Mouse (Mus musculus) heart, postnatal 4 days (tissue): ENCODE results near the gene Camk1g. TPM values are rescaled to one million over a fixed set of nuclear protein-coding genes. Genes with fewer than 3 reads are reported as not detected.

Source experiments
- DNase-seq: peaks from one replicate; pipeline ENCODE4 v3.0.0; 2021
- total RNA-seq, 2 experiments: library from RNA; stranded (reverse); gene quantifications; 2 replicates each; pipeline ENCODE4 v1.2.3; 2021

Camk1g gene
- total RNA-seq, 2 experiments from 2014 or later = 3.9 to 4.1 TPM

GRCm38 (mm10) chr1:193373906-193374413 is 3.9 kb upstream of the Camk1g start:
- no peak for DNase-seq

GRCm38 (mm10) chr1:193369091-193369490 is 1.0 kb downstream of the Camk1g start:
- no peak for DNase-seq

DNA sequence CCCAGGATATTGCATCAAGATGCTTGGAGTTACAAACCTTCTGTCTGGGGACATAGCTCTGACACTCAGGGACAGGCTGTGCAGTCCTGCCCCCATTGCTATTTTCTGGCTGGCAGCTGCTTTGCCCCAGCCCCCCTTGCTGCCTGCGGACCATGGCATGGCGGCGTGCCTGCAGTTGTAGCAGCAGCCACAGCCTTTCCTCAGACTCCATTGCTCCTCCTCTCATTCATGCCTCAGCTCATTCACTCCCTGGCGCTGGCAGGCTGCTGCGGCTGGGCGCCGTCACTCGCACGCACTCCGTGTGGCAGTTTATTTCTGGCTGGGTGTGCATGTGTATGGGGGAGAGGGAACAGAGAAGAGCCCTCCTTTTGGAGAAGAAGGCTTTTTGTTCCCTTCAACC is 2.0 kb downstream of the Camk1g start:
- DNase-seq = peak; percentile 66

DNA sequence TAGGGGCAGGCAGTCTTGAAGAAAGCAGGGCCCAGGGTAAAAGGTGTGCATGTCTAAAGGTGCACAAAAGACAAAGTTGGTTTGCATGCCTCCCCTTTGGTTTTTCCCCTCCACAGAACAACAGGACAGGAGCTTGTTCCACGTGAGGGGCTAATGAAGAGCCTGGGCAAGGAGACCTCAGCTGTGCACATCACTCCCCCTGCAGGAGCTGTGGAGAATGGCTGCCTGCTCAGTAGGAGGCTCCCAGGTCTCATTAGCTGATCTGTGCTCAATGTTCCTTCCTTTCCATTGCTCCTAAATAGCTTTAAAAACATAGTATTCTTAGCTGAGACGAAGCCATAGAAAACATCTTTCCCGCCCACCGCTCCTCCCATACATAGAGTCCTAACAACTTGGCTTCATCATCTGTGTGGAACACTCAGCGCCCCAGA is 6.3 kb downstream of the Camk1g start:
- peak; percentile 73 for DNase-seq

- no peak for DNase-seq
Measured at GRCm38 (mm10) chr1:193362078-193362477, 8.0 kb downstream of the Camk1g start.

DNA sequence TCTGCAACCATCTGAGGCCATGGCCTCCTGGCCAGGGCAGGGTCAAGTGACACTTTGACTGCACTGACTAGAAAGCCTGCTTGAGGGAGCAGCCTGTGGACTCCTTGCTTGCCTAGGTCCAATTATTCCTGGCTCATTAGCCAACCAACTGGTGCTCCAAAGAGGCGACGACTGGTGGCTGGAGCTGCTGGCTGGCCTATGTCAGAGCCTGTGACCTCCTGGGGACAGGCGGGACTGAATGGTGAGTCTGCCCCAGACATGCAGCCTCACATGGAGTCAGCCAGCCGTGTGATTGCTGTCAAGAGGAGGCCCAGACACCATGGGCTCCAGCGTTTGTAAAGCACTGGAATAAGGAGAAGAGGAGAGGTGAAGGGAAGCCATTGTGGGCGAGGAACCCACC is 8.9 kb downstream of the Camk1g start:
- no peak for DNase-seq

DNA sequence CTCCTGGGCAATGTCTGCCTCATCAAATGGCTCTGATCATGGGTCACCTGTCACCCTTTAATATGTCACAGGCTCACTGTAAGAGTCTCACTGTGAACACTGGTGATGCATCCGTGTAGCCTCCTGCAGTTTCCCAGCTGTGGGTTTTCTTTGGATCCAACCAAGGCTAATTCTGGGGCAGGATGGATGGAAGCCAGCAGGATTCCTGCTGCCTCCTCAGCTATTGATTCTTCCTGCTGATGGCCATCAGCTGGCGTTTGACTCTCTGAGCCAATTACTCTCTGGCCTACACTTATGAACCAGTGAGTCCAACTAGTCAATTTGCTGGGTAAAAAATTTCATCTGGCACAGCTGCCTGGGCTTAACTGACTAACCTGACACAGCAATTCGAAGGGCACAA is 10.9 kb downstream of the Camk1g start:
- no peak for DNase-seq

- no peak for DNase-seq
Measured at GRCm38 (mm10) chr1:193351583-193351982, 18.5 kb downstream of the Camk1g start.

DNA sequence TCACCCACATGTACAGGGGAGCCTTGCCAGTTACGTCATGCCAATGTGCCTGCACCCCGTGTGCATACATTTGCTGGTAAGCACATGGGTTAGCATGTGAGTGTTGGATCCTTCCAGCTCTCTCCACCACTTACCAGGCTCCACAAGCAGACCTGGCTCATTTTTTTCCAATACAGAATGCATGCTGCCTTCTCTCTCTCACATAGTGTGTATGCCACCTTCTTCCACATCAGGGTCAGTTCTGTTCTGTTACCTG is 19.6 kb downstream of the Camk1g start:
- DNase-seq = no peak

GRCm38 (mm10) chr1:193349702-193350545 is 20.2 kb downstream of the Camk1g start:
- no peak for DNase-seq

GRCm38 (mm10) chr1:193348261-193348962 is 21.7 kb downstream of the Camk1g start:
- DNase-seq = no peak

DNA sequence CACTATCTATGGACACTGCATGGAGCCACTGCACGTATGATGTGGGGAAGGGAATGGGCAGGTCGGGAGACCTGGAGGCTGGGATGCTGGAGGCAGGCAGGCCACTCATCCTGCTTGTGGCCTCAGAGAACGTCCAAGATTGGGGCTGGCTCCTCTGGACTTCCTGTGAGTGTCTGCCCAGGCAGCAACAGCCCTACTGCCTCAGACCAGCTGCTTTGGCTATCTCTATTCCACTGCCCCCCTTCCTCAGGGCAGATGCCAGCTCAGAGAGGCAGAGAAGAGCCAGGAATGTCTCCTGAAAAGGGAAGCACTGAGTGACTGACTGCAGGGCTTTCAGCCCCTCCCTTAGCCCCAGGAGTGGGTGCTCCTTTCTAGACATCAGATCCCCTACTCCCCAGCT is 23.2 kb downstream of the Camk1g start:
- no peak for DNase-seq

DNA sequence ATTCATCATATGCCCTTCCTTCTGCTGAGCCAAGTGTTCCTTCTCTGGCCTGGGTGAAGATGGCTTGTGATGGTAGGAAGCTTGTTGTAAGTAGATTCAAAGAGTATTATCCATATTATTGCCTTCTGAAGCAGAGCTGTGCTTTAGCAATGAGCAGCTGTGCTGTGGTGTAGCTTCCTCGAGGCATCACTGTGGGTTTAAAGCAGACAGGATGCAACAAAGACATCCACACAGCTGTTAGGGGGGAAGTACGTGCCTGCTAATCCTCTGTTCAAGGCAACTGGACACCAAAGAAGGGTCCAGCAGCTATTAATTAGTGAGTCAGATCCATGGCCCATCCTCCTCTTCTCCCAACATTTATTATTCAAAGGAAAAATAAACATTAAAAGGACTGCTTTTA is 25.1 kb downstream of the Camk1g start:
- DNase-seq = no peak

GRCm38 (mm10) chr1:193343853-193344252 is 26.2 kb downstream of the Camk1g start:
- DNase-seq = no peak

DNA sequence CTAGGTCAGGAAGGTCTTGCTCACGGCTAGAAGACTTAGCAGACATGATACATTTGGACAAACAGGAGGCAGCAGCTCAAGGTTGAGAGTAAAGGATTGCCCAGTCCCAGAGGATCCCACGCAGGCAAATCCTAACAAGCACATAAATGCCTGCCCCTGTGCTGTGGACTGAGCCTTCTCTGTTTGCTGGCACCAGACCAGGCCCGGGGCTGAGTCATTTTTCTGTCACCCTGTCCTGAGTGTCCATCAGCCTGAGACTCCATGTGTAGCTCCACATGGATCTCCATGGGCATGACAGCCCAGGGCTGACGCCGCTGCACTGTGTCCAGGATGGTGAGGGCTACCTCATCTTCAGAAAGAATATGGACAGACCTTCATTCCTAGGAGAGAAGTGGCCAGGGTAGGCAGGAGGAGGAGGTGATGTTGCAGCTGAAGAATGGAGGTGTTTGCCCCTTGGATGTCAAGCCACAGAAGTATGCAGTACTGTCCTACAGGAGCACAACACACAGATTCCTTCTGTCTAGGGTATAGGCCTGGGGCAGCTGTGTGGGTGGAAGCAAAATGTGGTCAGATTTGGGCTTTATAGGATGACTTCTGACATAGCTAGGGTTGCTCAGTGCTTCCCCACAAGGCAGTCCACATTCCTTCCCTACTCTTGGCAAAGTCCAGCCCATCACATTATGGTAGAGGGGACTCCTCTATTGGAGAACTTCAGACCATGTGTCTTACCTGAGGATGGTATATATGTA is 27.7 kb downstream of the Camk1g start:
- DNase-seq = no peak

- DNase-seq = no peak
Measured at GRCm38 (mm10) chr1:193338363-193338995, 31.6 kb downstream of the Camk1g start.

DNA sequence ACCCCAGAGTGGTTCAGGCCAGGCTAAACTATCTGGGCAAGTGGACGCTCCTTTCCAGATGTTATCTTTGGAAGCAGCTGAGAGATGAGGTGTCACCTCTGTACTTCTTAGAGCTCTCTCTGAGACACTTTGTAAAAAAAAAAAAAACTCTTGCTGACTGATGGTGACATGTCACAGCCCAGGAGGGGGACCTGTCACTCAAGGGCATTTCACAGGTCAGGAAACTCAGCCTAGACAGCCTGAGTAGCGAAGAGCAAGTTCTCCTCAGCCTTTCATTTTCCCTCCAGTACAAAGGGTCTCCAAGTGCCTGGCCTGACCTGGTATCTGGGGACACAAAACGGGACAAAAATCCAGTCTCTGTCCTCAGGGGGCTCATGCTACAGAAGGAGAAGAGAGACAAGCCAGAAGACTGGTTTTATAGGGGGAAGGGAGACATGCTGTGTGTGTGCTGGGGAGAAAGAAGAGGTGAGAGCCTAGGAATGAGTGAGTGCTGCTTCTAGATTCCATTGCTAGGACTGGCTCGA is 32.2 kb downstream of the Camk1g start:
- no peak for DNase-seq

- DNase-seq = no peak
Measured at GRCm38 (mm10) chr1:193337018-193337321, 33.1 kb downstream of the Camk1g start.

GRCm38 (mm10) chr1:193336122-193337017 is 33.7 kb downstream of the Camk1g start:
- peak; percentile 82 for DNase-seq

DNA sequence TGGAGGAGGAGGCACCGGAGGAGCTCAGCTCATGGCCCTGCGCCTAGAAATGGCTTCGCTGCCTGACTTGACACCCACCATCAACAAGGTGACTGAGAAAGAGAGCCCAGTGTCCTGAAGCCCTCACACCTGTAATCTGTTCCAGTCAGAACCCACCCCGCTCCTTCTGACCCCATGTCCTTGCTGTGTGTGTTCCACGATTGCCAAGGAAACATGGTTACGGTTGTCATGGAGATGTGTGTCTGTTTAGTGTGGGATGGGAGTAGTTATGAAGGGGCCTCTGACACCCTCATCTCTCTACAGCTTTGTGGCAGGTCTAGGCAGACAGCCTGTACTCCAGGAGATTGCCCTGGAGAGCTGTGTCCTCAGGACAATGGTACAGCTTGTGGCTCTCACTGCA is 35.6 kb downstream of the Camk1g start:
- peak; percentile 36 for DNase-seq

- no peak for DNase-seq
Measured at GRCm38 (mm10) chr1:193333776-193334175, 36.3 kb downstream of the Camk1g start.

GRCm38 (mm10) chr1:193332671-193333070 is 37.4 kb downstream of the Camk1g start:
- DNase-seq = peak; percentile 38
